In genomic region chr10:84294422-84294821, GRCm38 (mm10) we compare ENCODE assay signal across 17 mouse cellular contexts.
"Had no signal": no experiment of that assay in that cellular context is flagged by ENCODE, and none has a peak within 500 bp of the region (broad histone marks: within the 10 kb centered on the region; RNA-seq: fewer than 3 reads in every experiment).

No protein-coding gene starts in this region.

- H3K4me3 ChIP-seq: lung, embryonic 15.5 days; megakaryocyte, embryonic 14.5 days; midbrain, embryonic 13.5 days; midbrain, embryonic 15.5 days; neural tube, embryonic 12.5 days; stomach, embryonic 15.5 days had no signal

- DNase-seq: lung, adult 2 months; lung, postnatal 14 days; lung, postnatal 36 days; right cerebral cortex, postnatal 14 days; thymus, adult 2 months; thymus, postnatal 25 days; thymus, postnatal 4 days had no signal

- H3K4me2 ChIP-seq: lung, embryonic 15.5 days; midbrain, embryonic 11.5 days; midbrain, embryonic 13.5 days; midbrain, embryonic 15.5 days; neural tube, embryonic 12.5 days; stomach, embryonic 15.5 days had no signal

- H3K9me3 ChIP-seq: lung, embryonic 15.5 days; midbrain, embryonic 13.5 days; midbrain, embryonic 15.5 days; neural tube, embryonic 12.5 days; stomach, embryonic 15.5 days had no signal

- H3K27me3 ChIP-seq: lung, embryonic 15.5 days; midbrain, embryonic 13.5 days; midbrain, embryonic 15.5 days; neural tube, embryonic 12.5 days; stomach, embryonic 15.5 days had no signal

- ATAC-seq: lung, postnatal 0 days; midbrain, embryonic 13.5 days; midbrain, embryonic 15.5 days had no signal

- H3K27ac ChIP-seq: lung, embryonic 15.5 days; macrophage; midbrain, embryonic 13.5 days; midbrain, embryonic 15.5 days; neural tube, embryonic 12.5 days; stomach, embryonic 15.5 days; stomach, postnatal 0 days had no signal

- H3K36me3 ChIP-seq: lung, embryonic 15.5 days; midbrain, embryonic 13.5 days; midbrain, embryonic 15.5 days; neural tube, embryonic 12.5 days; stomach, embryonic 15.5 days had no signal

- H3K9ac ChIP-seq: lung, embryonic 15.5 days; midbrain, embryonic 13.5 days; midbrain, embryonic 15.5 days; neural tube, embryonic 12.5 days; stomach, embryonic 15.5 days had no signal

- H3K4me1 ChIP-seq: lung, embryonic 15.5 days; megakaryocyte, embryonic 14.5 days; midbrain, embryonic 13.5 days; midbrain, embryonic 15.5 days; neural tube, embryonic 12.5 days; stomach, embryonic 15.5 days had no signal
